In the genomic region with DNA sequence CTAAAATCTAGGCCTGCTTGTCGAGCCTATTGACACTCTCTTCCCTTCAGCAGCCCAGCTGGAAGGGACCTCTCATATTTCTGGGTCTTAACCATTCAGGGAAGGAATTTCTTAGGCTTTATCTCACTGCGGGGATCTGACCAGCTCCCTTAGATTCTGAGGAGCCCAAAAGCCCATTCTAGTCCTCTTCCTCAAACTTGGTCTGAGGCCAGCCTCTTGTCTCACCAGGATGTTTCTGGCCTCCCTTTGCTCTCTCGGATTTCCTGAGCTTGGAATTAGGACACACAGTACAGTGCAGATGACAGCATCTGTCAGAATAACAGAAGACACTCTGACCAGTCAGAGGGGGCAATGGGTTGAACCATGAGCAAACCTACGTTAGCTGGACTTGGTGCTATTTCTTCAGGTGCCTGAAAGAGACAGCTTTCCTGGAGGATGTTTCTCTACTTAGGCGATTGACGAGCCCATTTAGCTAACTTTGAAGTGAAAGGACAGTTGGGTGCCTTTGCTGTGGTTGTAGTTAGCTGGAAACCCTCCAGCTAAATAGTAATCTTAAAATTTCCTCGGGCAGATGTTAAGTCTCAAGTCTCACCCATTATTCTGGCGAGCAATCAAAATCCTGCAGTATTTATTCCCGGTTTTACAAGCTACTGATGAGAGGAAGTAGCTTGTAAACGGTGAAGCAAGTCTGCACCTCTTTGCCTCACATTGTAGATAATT, we compare ENCODE assay signal across 8 mouse cellular contexts. TPM values are rescaled to one million over a fixed set of nuclear protein-coding genes. Genes with fewer than 3 reads are reported as not detected.
DNase-seq lines count a peak whose midpoint lies in the region; ATAC-seq and TF ChIP-seq lines count a peak whose summit lies in the region.

No protein-coding gene starts in this region.

- 36% methylated on average over 10 of the region's 10 CpGs for WGBS in embryonic facial prominence, embryonic 15.5 days
- 68% methylated on average over 10 of the region's 10 CpGs for WGBS in hindbrain, embryonic 10.5 days
- 19% methylated on average over 10 of the region's 10 CpGs for whole genome bisulfite sequencing in limb, embryonic 13.5 days
- WGBS in midbrain, postnatal 0 days = 55% methylated on average over 10 of the region's 10 CpGs

- H3K4me1 ChIP-seq in embryonic facial prominence, embryonic 15.5 days = peaks cover 17% of the 10 kb centered on the region; the same call in 1 of the 2 replicates
- H3K4me1 ChIP-seq in hindbrain, embryonic 10.5 days (replicated peaks) = peaks cover 22% of the 10 kb centered on the region
- peaks cover 23% of the 10 kb centered on the region for H3K4me1 ChIP-seq in limb, embryonic 13.5 days
- peaks cover 12% of the 10 kb centered on the region; the same call in 1 of the 2 replicates for H3K4me1 ChIP-seq in midbrain, postnatal 0 days (ENCODE audit: insufficient read depth, low read length)

- no peak overlapping the region for H3K27ac ChIP-seq in embryonic facial prominence, embryonic 15.5 days (replicated peaks)
- H3K27ac ChIP-seq in hindbrain, embryonic 10.5 days = no peak overlapping the region
- no peak overlapping the region for H3K27ac ChIP-seq in limb, embryonic 13.5 days
- H3K27ac ChIP-seq in midbrain, postnatal 0 days (ENCODE audit: low read depth, low read length) = no peak overlapping the region

- peak; percentile 5 to 8 for DNase-seq in urinary bladder, postnatal 36 days (ENCODE audit: low spot score in 2 of 2)
- DNase-seq in urinary bladder, postnatal 4 days (ENCODE audit: low spot score in 2 of 2) = no peak
- no peak for DNase-seq in hindbrain, embryonic 10.5 days (ENCODE audit: low spot score)
- peak; percentile 5 for DNase-seq in midbrain, postnatal 0 days (ENCODE audit: low spot score)
- DNase-seq in thymus, postnatal 36 days = no peak
- no peak for DNase-seq in right cerebral cortex, postnatal 36 days (ENCODE audit: low spot score in 2 of 2)

- H3K9me3 ChIP-seq in embryonic facial prominence, embryonic 15.5 days (replicated peaks) = no peaks in the 10 kb centered on the region
- no peaks in the 10 kb centered on the region for H3K9me3 ChIP-seq in hindbrain, embryonic 10.5 days
- no peaks in the 10 kb centered on the region for H3K9me3 ChIP-seq in limb, embryonic 13.5 days
- H3K9me3 ChIP-seq in midbrain, postnatal 0 days (ENCODE audit: low read length) = no peaks in the 10 kb centered on the region

- peak overlapping the region; percentile 61 for H3K4me2 ChIP-seq in embryonic facial prominence, embryonic 15.5 days (replicated peaks)
- peak overlapping the region; percentile 89 for H3K4me2 ChIP-seq in limb, embryonic 13.5 days (replicated peaks)
- H3K4me2 ChIP-seq in midbrain, postnatal 0 days (ENCODE audit: low read depth, low read length, poor library complexity, severe bottlenecking) = peak overlapping the region; percentile 74

- no peak for TF ChIP-seq CTCF in midbrain, postnatal 0 days (IDR thresholded peaks at IDR 0.05)

- H3K36me3 ChIP-seq in embryonic facial prominence, embryonic 15.5 days = no peaks in the 10 kb centered on the region
- no peaks in the 10 kb centered on the region for H3K36me3 ChIP-seq in hindbrain, embryonic 10.5 days
- H3K36me3 ChIP-seq in limb, embryonic 13.5 days = no peaks in the 10 kb centered on the region
- H3K36me3 ChIP-seq in midbrain, postnatal 0 days (ENCODE audit: insufficient read depth, low read length) = no peaks in the 10 kb centered on the region

- H3K4me3 ChIP-seq in embryonic facial prominence, embryonic 15.5 days (replicated peaks) = peak overlapping the region; percentile 98
- peak overlapping the region; percentile 99 for H3K4me3 ChIP-seq in hindbrain, embryonic 10.5 days
- peak overlapping the region; percentile 96 for H3K4me3 ChIP-seq in limb, embryonic 13.5 days
- peak overlapping the region; percentile 94 for H3K4me3 ChIP-seq in midbrain, postnatal 0 days (ENCODE audit: low read depth, low read length)

- no peak for ATAC-seq in embryonic facial prominence, embryonic 15.5 days (ENCODE audit: insufficient number of reproducible peaks, low FRiP score, low TSS enrichment, low read depth)
- no peak for ATAC-seq in limb, embryonic 13.5 days (ENCODE audit: low FRiP score, low read depth)
- no peak for ATAC-seq in midbrain, postnatal 0 days (ENCODE audit: low FRiP score)

- H3K9ac ChIP-seq in embryonic facial prominence, embryonic 15.5 days = peak overlapping the region; percentile 86; the same call in 1 of the 2 replicates
- H3K9ac ChIP-seq in limb, embryonic 13.5 days = peak overlapping the region; percentile 96
- peak overlapping the region; percentile 90 for H3K9ac ChIP-seq in midbrain, postnatal 0 days (replicated peaks; ENCODE audit: low read length, poor library complexity, severe bottlenecking)

- no peaks in the 10 kb centered on the region for H3K27me3 ChIP-seq in embryonic facial prominence, embryonic 15.5 days
- no peaks in the 10 kb centered on the region for H3K27me3 ChIP-seq in hindbrain, embryonic 10.5 days (ENCODE audit: insufficient read depth, poor library complexity, severe bottlenecking)
- no peaks in the 10 kb centered on the region for H3K27me3 ChIP-seq in limb, embryonic 13.5 days
- no peaks in the 10 kb centered on the region for H3K27me3 ChIP-seq in midbrain, postnatal 0 days (ENCODE audit: insufficient read depth, low read length)

RNA-seq across cellular contexts. Expression of a gene that starts 1.0 kb away (rescaled TPM):
- 98.3 and 104 TPM in 2 replicates for polyA plus RNA-seq in embryonic facial prominence, embryonic 15.5 days (2015; fragmentation: Nextera tagmentation; extraction: Ambion mirVana)
- 63.0 and 68.4 TPM in 2 replicates for polyA plus RNA-seq in hindbrain, embryonic 10.5 days (2016; fragmentation: Nextera tagmentation; extraction: Ambion mirVana)
- 91.5 and 106 TPM in 2 replicates for polyA plus RNA-seq in limb, embryonic 13.5 days (2015; fragmentation: Nextera tagmentation; extraction: Ambion mirVana)
- total RNA-seq in midbrain, postnatal 0 days (2014; rRNA removed) = 36.2 and 47.2 TPM in 2 replicates
- 73.2 and 78.7 TPM in 2 replicates for polyA plus RNA-seq in midbrain, postnatal 0 days (2015; fragmentation: Nextera tagmentation; extraction: Ambion mirVana)

RNA-seq across cellular contexts. Expression of a gene that starts 1.1 kb away (rescaled TPM):
- 12.4 and 13.1 TPM in 2 replicates for polyA plus RNA-seq in embryonic facial prominence, embryonic 15.5 days (2015; fragmentation: Nextera tagmentation; extraction: Ambion mirVana)
- polyA plus RNA-seq in hindbrain, embryonic 10.5 days (2016; fragmentation: Nextera tagmentation; extraction: Ambion mirVana) = 15.2 and 16.3 TPM in 2 replicates
- 14.8 and 15.0 TPM in 2 replicates for polyA plus RNA-seq in limb, embryonic 13.5 days (2015; fragmentation: Nextera tagmentation; extraction: Ambion mirVana)
- 11.8 and 19.9 TPM in 2 replicates for total RNA-seq in midbrain, postnatal 0 days (2014; rRNA removed)
- 9.5 and 10.8 TPM in 2 replicates for polyA plus RNA-seq in midbrain, postnatal 0 days (2015; fragmentation: Nextera tagmentation; extraction: Ambion mirVana)

RNA-seq across cellular contexts. Expression of a gene that starts 40.4 kb away (rescaled TPM):
- 69.0 and 71.6 TPM in 2 replicates for polyA plus RNA-seq in embryonic facial prominence, embryonic 15.5 days (2015; fragmentation: Nextera tagmentation; extraction: Ambion mirVana)
- 68.1 and 70.9 TPM in 2 replicates for polyA plus RNA-seq in hindbrain, embryonic 10.5 days (2016; fragmentation: Nextera tagmentation; extraction: Ambion mirVana)
- 76.4 and 76.8 TPM in 2 replicates for polyA plus RNA-seq in limb, embryonic 13.5 days (2015; fragmentation: Nextera tagmentation; extraction: Ambion mirVana)
- total RNA-seq in midbrain, postnatal 0 days (2014; rRNA removed) = 36.6 and 44.5 TPM in 2 replicates
- polyA plus RNA-seq in midbrain, postnatal 0 days (2015; fragmentation: Nextera tagmentation; extraction: Ambion mirVana) = 54.3 and 55.0 TPM in 2 replicates

RNA-seq across cellular contexts. Expression of a gene that starts 48.8 kb away (rescaled TPM):
- polyA plus RNA-seq in embryonic facial prominence, embryonic 15.5 days (2015; fragmentation: Nextera tagmentation; extraction: Ambion mirVana) = 24.0 and 24.6 TPM in 2 replicates
- polyA plus RNA-seq in hindbrain, embryonic 10.5 days (2016; fragmentation: Nextera tagmentation; extraction: Ambion mirVana) = 20.8 and 21.5 TPM in 2 replicates
- 24.8 and 25.0 TPM in 2 replicates for polyA plus RNA-seq in limb, embryonic 13.5 days (2015; fragmentation: Nextera tagmentation; extraction: Ambion mirVana)
- 16.2 and 28.7 TPM in 2 replicates for total RNA-seq in midbrain, postnatal 0 days (2014; rRNA removed)
- 24.9 and 28.1 TPM in 2 replicates for polyA plus RNA-seq in midbrain, postnatal 0 days (2015; fragmentation: Nextera tagmentation; extraction: Ambion mirVana)

Comparison
In these comparisons a context has a peak if more than half of its experiments do, and no peak if none do; other contexts are left out.
1. DNase-seq: peak in urinary bladder, postnatal 36 days (2 of 2) and midbrain, postnatal 0 days (single experiment); none in urinary bladder, postnatal 4 days (0 of 2), hindbrain, embryonic 10.5 days (single experiment), thymus, postnatal 36 days (0 of 2) and right cerebral cortex, postnatal 36 days (0 of 2).
2. Peak in every context shown above with its lines, with median percentiles within 50 percentile points of each other: H3K4me2 ChIP-seq, H3K4me3 ChIP-seq and H3K9ac ChIP-seq.